Mouse (Mus musculus): ENCODE data around the gene Shroom1.

DNA sequence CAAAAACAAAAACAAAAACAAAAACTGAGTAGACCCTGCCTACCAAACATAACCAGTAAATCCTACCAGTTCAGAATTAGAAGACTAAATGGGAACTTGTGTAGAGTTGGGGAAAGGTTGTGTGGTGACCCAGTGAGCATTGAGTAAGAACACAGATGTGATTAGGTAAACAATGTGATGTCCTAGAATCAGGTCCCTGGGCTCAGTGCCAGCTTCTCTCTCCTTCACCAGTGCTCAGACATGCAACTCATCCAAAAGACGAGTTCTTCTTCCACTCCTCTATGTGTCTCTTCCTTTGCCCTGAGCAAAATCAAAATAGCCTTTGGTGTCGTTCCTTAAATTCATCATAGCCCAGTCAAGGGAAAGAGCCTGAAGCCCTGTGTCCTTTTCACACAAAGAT, 32.2 kb upstream of the Shroom1 start:
- TF ChIP-seq GATA1 (IDR thresholded peaks at IDR 0.05; ENCODE audit: borderline replicate concordance, low read length): no peak
- TF ChIP-seq FLI1 (IDR thresholded peaks at IDR 0.05; ENCODE audit: low read length): no peak
